Mouse (Mus musculus) liver, embryonic 14.5 days (tissue): Measurements from ENCODE around the gene Fst. TPM values are rescaled to one million over a fixed set of nuclear protein-coding genes. Genes with fewer than 3 reads are reported as not detected.

ENCODE experiments used
- ATAC-seq: fragments of 200-750 bp; cut with Nextera tagmentation; 2 replicates; pipeline ENCODE4 v1.8.0; 2017; ENCODE audit warnings: moderate number of reproducible peaks, mild to moderate bottlenecking, moderate library complexity; ENCODE audit not compliant: insufficient read depth
- DNase-seq, 3 experiments: peaks; one replicate each; pipeline ENCODE4 v3.0.0-alpha.2; 2012 to 2013; ENCODE audit warnings: low read depth in 3 of 3, low spot score in 3 of 3
- H3K27ac ChIP-seq: fragments of 300-500 bp; sonication (generic); 2 replicates; pipeline ENCODE4 v1.5.1; 2014; ENCODE audit warnings: moderate library complexity, mild to moderate bottlenecking, control low read depth, inconsistent platforms
- H3K27me3 ChIP-seq: fragments of 300-500 bp; sonication (generic); 2 replicates; pipeline ENCODE4 v1.6.1; 2014; ENCODE audit warnings: mild to moderate bottlenecking, low read length, moderate library complexity; ENCODE audit not compliant: control insufficient read depth, insufficient read depth
- H3K36me3 ChIP-seq: fragments of 300-500 bp; sonication (generic); replicated peaks from 2 replicates; pipeline ENCODE4 v1.6.1; 2014; ENCODE audit warnings: low read depth; ENCODE audit not compliant: control insufficient read depth, insufficient read depth
- H3K4me1 ChIP-seq, 2 experiments: fragments of 200-500 bp in 1 of 2; fragments of 300-500 bp in 1 of 2; sonication (generic) in 1 of 2; replicated peaks; 2 replicates each; pipeline ENCODE4 v1.6.1; 2012 to 2014; ENCODE audit warnings: antibody characterized with exemption in 1 of 2, inconsistent platforms in 1 of 2, low read length in 1 of 2; ENCODE audit not compliant: control insufficient read depth in 2 of 2, insufficient read depth in 2 of 2
- H3K4me2 ChIP-seq: fragments of 300-500 bp; sonication (generic); 2 replicates; pipeline ENCODE4 v1.6.1; 2014; ENCODE audit warnings: low read depth, mild to moderate bottlenecking, control low read depth, moderate library complexity
- H3K4me3 ChIP-seq, 2 experiments: fragments of 200-500 bp in 1 of 2; fragments of 300-500 bp in 1 of 2; sonication (generic) in 1 of 2; 2 replicates each; pipeline ENCODE4 v1.5.1; 2012 to 2014; ENCODE audit warnings: low read depth in 2 of 2, low read length in 2 of 2, mild to moderate bottlenecking in 2 of 2, control low read depth in 1 of 2, inconsistent platforms in 1 of 2, moderate library complexity in 1 of 2; ENCODE audit not compliant: insufficient read depth in 1 of 2
- H3K9ac ChIP-seq: fragments of 300-500 bp; sonication (generic); replicated peaks from 2 replicates; pipeline ENCODE4 v1.6.1; 2014; ENCODE audit warnings: mild to moderate bottlenecking, control low read depth, moderate library complexity
- H3K9me3 ChIP-seq: fragments of 300-500 bp; sonication (generic); 2 replicates; pipeline ENCODE4 v1.6.1; 2016; ENCODE audit warnings: low read length, mixed read lengths; ENCODE audit not compliant: control insufficient read depth
- CTCF ChIP-seq: IDR thresholded peaks from 2 replicates; pipeline ENCODE4 v1.5.1; 2016; ENCODE audit warnings: antibody characterized with exemption, low read depth, control low read depth
- EP300 ChIP-seq: IDR thresholded peaks from 2 replicates; pipeline ENCODE4 v1.6.1; 2016; ENCODE audit warnings: antibody characterized with exemption, low read depth
- WGBS: fragments of 180-500 bp; shearing (Covaris S2); extraction: QIAGEN DNeasy Blood & Tissue Kit; methylation state at CpG from one replicate; pipeline ENCODE4 v1.1.7; 2014; ENCODE audit not compliant: insufficient replicate concordance; 5-methylcytosine and 5-hydroxymethylcytosine counted together
- polyA plus RNA-seq, 2 experiments: library from polyadenylated mRNA; depleted of rRNA in 1 of 2; stranded (reverse) in 1 of 2; unstranded in 1 of 2; fragments of >200 nt; fragmentation: Nextera tagmentation in 1 of 2; extraction: Ambion mirVana in 1 of 2; gene quantifications; 2 replicates each; pipeline versions ENCODE4 v1.2.1 to v1.2.3; 2012 to 2014

Fst gene
- polyA plus RNA-seq, 2 experiments: 2.8 to 4.3 TPM

DNA sequence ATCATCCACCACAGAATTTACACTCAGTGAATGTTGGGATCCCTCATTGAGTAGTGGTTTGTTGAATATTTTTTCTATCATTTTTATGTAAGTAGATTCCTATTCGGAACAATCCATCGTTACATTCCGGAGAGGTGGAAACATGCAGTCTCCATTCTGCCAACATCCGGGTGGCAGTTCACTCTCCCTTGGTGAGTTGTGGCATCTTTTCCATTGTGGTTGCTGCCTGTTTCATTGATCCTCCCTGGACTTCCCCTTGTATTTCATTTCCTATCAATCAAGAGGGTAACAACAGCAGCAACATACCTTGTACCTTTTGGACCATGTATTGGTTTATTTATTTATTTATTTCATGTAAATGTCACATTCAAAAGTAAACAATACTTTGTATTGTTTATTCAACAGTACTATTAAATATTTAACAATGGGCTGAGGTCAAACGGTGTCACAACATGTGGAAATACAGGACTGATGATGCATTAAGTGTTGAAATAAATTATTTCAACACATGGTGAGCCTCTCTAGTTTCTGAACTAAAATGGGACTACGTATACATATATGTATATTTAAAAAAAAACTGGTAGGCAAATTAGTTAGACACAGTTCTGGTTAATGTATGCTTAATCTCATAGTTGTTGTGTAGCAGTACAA lies 7.6 kb upstream of the Fst start:
- 68% methylated on average over 6 of the region's 6 CpGs for WGBS
- H3K36me3 ChIP-seq: no peaks in the 10 kb centered on the region
- H3K9ac ChIP-seq: no peak overlapping the region
- no peak overlapping the region for H3K4me2 ChIP-seq
- DNase-seq: no peak
- no peak overlapping the region for H3K4me3 ChIP-seq
- H3K27ac ChIP-seq: no peak overlapping the region
- peaks cover 5% of the 10 kb centered on the region for H3K27me3 ChIP-seq
- ATAC-seq: no peak
- H3K4me1 ChIP-seq: peaks cover 0 to 2% of the 10 kb centered on the region in 2 experiments; a peak in 1 of 4 replicates
- H3K9me3 ChIP-seq: no peaks in the 10 kb centered on the region
- TF ChIP-seq EP300 (no peak), CTCF (no peak)

DNA sequence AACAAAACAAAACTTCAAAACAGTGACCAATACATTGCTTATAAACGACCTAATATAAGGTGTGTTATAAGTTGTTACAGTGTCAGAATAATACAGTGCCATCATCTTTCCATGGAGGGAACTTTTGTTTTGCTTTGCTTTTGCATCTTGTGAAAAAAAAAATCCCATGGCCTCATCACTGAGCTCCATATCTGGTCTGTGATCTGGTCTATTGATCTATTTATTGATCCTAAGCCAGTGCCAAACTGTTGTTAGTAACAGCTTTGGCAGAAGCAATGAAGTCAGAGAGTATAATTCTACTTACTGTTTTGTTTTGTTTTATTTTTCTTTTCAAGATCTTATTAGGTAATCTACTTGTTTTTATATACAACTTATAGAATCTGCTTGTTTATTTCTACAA lies 6.6 kb upstream of the Fst start:
- Histone ChIP-seq H3K4me1 (peaks cover 0 to 2% of the 10 kb centered on the region in 2 experiments; a peak in 1 of 4 replicates), H3K27me3 (peaks cover 13% of the 10 kb centered on the region), H3K9me3 (no peaks in the 10 kb centered on the region), H3K4me2 (no peak overlapping the region), H3K4me3 (no peak overlapping the region), H3K27ac (no peak overlapping the region), H3K9ac (no peak overlapping the region), H3K36me3 (no peaks in the 10 kb centered on the region)
- DNase-seq: no peak
- 33% methylated on average over 1 of the region's 1 CpGs for WGBS
- no peak for ATAC-seq
- TF ChIP-seq CTCF (no peak), EP300 (no peak)

DNA sequence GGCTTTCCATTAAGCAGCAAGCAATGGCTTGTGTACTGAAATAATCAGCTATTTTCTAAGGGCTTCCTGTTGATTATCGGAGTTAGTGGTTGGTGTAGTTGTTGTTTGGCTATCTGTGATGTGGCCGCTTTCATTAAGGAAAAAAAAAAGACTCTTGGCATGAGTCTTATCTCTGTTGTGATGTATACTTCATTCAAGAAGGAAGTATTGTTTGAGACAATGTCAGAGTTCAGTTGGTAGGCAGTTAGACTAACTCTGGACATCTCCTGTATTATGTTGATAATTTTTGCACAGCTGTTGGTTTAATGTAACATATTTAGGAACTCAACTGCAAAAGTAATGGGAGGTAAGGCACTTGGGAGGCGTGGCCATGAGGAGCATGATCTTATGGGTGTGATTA lies 6.1 kb upstream of the Fst start:
- ATAC-seq (no peak), DNase-seq (no peak)
- Histone ChIP-seq H3K36me3 (no peaks in the 10 kb centered on the region), H3K27ac (no peak overlapping the region), H3K9ac (no peak overlapping the region), H3K4me3 (no peak overlapping the region), H3K4me1 (peaks cover 0 to 2% of the 10 kb centered on the region in 2 experiments; a peak in 1 of 4 replicates), H3K4me2 (no peak overlapping the region), H3K9me3 (no peaks in the 10 kb centered on the region), H3K27me3 (peaks cover 18% of the 10 kb centered on the region)
- 39% methylated on average over 3 of the region's 3 CpGs for WGBS
- TF ChIP-seq EP300 (no peak), CTCF (no peak)

DNA sequence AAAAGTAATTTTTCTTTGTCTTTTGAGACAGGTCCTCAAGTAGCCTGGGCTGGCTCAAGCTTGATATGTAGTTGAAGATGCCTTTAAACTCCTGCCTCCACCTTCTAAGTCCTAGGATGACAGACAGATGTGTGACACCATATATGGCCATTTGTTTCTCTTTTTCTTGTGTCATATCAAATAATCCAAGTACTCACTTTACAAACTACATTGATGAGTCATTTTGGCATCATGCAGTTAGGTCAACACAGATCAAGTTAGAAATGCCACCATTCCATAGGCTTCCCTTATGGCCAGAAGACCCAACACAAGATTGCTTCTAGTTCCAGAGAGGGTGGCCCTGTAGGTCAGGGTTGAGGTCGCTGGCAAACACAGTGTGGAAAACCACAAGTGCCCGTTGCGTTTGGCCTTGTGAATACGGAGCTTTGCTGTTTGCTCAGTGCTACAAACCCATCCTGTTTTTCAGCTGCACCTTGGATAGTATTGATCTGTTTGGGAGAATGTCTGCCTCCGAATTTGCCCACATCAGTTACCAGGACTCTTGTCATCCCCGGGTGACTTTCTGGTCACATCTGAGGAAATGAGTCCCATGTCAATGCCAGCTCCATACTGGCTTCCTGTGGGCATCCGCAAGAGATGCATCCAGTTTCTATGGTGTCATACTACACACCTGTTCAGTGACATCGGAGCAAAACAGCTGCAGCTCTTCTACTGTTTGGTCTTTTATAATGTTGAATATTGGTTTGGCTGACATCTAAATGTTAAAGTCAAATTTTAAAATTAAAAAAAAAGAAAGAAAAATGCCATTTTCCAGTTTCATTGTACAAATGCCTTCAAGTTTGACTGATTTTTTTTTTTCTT lies 4.0 kb upstream of the Fst start:
- Histone ChIP-seq H3K27ac (no peak overlapping the region), H3K9me3 (no peaks in the 10 kb centered on the region), H3K4me1 (peaks cover 0 to 2% of the 10 kb centered on the region in 2 experiments; a peak in 1 of 4 replicates), H3K27me3 (peaks cover 39% of the 10 kb centered on the region), H3K4me2 (no peak overlapping the region), H3K9ac (no peak overlapping the region), H3K4me3 (no peak overlapping the region), H3K36me3 (no peaks in the 10 kb centered on the region)
- ATAC-seq: peak; percentile 42
- TF ChIP-seq EP300 (no peak), CTCF (no peak)
- DNase-seq: peak in 2 of 3 experiments; percentile 10 to 20
- 52% methylated on average over 8 of the region's 8 CpGs for WGBS
